Mouse (Mus musculus): Measurements from ENCODE around the gene Psmd11.
A peak's percentile ranks its signal among the peaks of the same experiment; 100 is the strongest.

The Psmd11 gene

GRCm38 (mm10) chr11:80504519-80505385, 76.3 kb downstream of the Psmd11 start:
- no peak for DNase-seq (ENCODE audit: low read depth, low spot score)

DNA sequence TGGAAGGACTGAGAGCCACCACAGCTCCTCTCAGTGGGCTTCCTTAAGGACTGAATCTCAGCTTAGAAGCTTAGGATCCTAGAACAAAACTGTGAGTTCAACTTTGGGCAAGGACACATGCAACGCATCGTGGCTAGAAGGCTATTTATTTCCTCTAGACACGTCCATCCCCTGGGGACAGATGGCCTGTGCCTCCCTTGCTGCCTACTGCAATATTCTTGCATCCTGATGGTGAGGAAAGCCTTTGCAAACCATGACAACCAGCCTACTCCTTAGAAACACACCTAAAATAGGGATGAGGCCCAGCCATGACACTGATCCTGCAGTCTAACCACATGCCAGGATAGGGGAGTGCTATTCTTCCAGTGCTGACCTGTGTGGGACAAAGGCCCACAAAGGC, 77.2 kb downstream of the Psmd11 start:
- DNase-seq (ENCODE audit: low read depth, low spot score): no peak

GRCm38 (mm10) chr11:80506483-80506882, 78.1 kb downstream of the Psmd11 start:
- no peak for DNase-seq (ENCODE audit: low read depth, low spot score)

DNA sequence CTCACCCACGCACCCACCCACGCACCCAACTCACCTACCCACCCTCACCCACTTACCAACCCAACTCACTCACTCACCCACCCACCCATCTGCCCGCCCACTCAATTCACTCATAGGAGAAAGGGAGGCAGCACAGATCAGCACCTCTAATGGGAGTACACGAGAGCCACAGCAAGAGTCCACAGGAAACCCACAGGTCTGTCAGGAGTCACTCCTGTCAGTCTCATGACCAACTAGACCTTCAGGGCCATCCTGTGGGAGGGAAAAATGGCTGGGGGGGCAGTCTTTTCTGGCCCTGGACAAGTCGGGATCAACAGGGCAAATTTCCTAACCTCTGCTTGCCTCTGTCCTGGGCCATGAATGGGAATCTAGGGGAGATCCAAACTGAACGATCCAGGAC, 79.4 kb downstream of the Psmd11 start:
- DNase-seq (ENCODE audit: low read depth, low spot score): no peak

- DNase-seq (ENCODE audit: low read depth, low spot score): no peak
These were observed 80.2 kb downstream of the Psmd11 start for GRCm38 (mm10) chr11:80508361-80509175.

GRCm38 (mm10) chr11:80509176-80509506, 80.7 kb downstream of the Psmd11 start:
- DNase-seq (ENCODE audit: low read depth, low spot score): no peak

DNA sequence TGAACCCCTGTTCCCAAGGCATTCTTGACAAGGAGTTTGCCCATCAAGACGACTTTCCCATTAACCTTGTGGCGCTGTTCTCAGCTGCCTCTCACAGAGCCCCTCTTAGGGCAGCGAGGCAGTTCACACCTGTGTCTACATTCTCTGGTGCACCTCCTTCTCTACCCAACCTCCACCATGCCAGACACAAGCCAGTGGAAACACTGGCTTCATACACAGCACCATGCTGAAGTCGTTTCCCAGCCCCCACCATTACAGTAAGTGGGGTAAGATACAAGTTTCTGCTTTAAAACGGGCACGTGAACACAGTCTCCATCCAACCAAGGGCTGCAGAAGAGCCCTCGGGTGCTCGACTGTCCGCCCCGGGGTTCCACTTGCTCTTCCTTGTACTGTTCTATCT, 81.7 kb downstream of the Psmd11 start:
- DNase-seq (ENCODE audit: low read depth, low spot score): no peak

DNA sequence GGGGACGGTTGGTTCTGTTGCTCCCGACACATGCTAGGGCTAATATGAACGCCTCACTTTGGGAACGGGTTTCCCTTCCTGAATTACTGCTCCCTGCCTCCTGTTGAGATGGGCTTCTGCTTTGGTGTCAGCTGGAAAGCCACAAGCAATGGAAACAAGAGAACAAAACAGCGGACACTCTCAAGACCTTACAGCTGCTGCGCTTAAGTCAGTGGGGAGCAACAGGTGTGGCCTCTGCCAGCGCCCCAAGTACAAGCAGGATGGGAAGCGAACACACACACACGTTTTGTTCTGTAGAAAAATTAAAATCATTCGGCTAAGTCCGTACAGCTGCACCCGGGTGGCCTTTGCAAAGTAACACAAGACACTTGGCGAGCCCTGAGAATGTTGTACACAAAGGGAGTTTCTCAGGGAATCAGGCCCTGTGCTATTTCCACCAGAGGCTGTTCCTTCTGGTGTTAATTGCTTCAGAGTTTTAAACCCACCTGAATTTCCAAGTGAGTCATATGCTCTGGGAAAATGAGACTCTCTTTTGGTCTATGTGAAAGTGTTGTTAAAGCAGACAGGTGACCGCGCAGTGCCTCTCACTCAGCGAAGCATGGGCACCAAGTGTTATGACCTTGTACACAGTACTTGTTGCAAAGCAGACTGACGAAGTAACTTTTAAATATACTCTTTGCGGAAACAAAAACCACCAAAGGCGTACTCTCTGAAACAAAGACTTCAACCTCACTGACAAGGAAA, 84.1 kb downstream of the Psmd11 start:
- no peak for DNase-seq (ENCODE audit: low read depth, low spot score)

GRCm38 (mm10) chr11:80513796-80514195, 85.4 kb downstream of the Psmd11 start:
- no peak for DNase-seq (ENCODE audit: low read depth, low spot score)

DNA sequence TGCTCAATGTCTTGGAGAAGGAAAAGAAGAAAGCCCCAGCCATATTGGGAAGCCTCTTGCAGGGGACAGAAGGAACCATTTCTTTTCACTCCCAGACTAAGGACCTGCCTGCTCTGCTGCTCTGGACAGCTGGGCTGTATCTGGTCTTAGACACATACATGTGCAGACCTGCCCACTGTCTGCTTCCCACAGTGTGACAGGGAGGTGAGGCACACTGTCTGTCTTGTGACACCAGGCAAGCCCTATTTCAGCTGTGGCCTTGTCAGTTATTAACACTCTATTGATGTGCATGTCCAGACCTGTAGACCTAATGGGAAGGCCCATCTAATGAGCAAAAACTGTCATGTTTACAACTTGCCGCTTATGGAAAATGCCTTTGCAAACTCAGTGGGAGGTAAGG, 86.9 kb downstream of the Psmd11 start:
- no peak for DNase-seq (ENCODE audit: low read depth, low spot score)

- DNase-seq (ENCODE audit: low read depth, low spot score): no peak
These were observed 87.5 kb downstream of the Psmd11 start for GRCm38 (mm10) chr11:80515895-80516294.

GRCm38 (mm10) chr11:80518421-80519367, 90.3 kb downstream of the Psmd11 start:
- peak; percentile 93 for DNase-seq (ENCODE audit: low read depth, low spot score)

- no peak for DNase-seq (ENCODE audit: low read depth, low spot score)
These were observed 92.7 kb downstream of the Psmd11 start for GRCm38 (mm10) chr11:80521148-80521547.

All from brain, embryonic 18.5 days (tissue).